Mouse (Mus musculus): Measurements from ENCODE around the gene Snx1. TPM values are rescaled to one million over a fixed set of nuclear protein-coding genes. Genes with fewer than 3 reads are reported as not detected.

Gene Snx1
- polyA plus RNA-seq, 1 experiment, result 98.1 TPM

DNA sequence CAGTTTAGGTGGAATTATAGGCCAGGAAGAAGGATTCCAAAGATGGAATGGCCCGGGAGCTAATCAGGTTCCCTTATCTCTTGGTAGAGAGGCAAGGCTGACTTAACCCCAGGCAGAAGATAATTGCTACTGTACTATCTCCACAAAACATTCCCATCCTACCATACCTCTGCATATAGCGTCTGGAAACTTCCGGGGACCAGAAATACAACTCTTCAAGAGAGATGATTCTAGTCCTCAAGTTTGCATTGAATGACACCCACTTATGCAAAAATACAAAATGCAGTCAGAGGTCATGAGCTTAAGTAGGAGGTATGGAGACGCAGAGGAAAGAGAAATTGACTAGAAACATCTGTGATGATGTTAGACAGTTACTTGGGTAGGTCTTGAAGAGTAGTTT is 1.5 kb upstream of the Snx1 start:
- Histone ChIP-seq H3K4me3 (ENCODE audit: control insufficient read depth, low read depth, low read length) (no peak overlapping the region), H3K27me3 (ENCODE audit: control insufficient read depth, insufficient read depth, low read length) (no peaks in the 10 kb centered on the region), H3K27ac (ENCODE audit: control insufficient read depth, insufficient read depth, low read depth, low read length) (no peak overlapping the region), H3K36me3 (ENCODE audit: control insufficient read depth, insufficient read depth, low read length) (no peaks in the 10 kb centered on the region), H3K4me1 (ENCODE audit: control insufficient read depth, insufficient read depth, low read length) (peaks cover 12% of the 10 kb centered on the region)
- no peak for TF ChIP-seq CTCF (IDR thresholded peaks at IDR 0.05; ENCODE audit: control insufficient read depth, insufficient read depth, insufficient replicate concordance, low read depth, low read length)
- TF ChIP-seq POLR2A (IDR thresholded peaks at IDR 0.05; ENCODE audit: control insufficient read depth, low read depth, low read length), result no peak

DNA sequence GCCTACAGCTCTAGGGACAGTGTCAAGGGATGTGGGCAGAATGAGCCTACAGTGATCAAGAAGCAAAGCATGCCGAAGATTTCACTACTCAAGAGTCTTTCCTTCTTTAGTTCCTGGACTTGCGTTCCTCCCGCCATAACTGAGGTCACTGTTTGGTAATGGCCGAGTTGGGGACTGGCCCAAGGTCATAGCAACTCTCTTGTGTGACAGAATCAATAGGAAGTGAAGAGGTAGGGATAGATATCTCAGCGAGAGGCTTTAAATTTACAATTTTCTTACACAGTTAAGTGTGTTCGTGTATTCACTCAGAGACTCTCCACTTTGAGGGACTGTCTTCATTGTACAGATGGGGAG is 783 bp upstream of the Snx1 start:
- no peak for TF ChIP-seq CTCF (IDR thresholded peaks at IDR 0.05; ENCODE audit: control insufficient read depth, insufficient read depth, insufficient replicate concordance, low read depth, low read length)
- no peak for TF ChIP-seq POLR2A (IDR thresholded peaks at IDR 0.05; ENCODE audit: control insufficient read depth, low read depth, low read length)
- H3K4me3 ChIP-seq (ENCODE audit: control insufficient read depth, low read depth, low read length), result peak overlapping the region; percentile 99
- peak overlapping the region; percentile 85 for H3K27ac ChIP-seq (ENCODE audit: control insufficient read depth, insufficient read depth, low read depth, low read length)
- H3K27me3 ChIP-seq (ENCODE audit: control insufficient read depth, insufficient read depth, low read length), result no peaks in the 10 kb centered on the region
- H3K4me1 ChIP-seq (ENCODE audit: control insufficient read depth, insufficient read depth, low read length), result peaks cover 12% of the 10 kb centered on the region
- H3K36me3 ChIP-seq (ENCODE audit: control insufficient read depth, insufficient read depth, low read length), result no peaks in the 10 kb centered on the region

GRCm38 (mm10) chr9:66125543-66126455 is 588 bp downstream of the Snx1 start:
- Histone ChIP-seq H3K4me3 (ENCODE audit: control insufficient read depth, low read depth, low read length) (peak overlapping the region; percentile 99), H3K36me3 (ENCODE audit: control insufficient read depth, insufficient read depth, low read length) (no peaks in the 10 kb centered on the region), H3K27me3 (ENCODE audit: control insufficient read depth, insufficient read depth, low read length) (no peaks in the 10 kb centered on the region), H3K4me1 (ENCODE audit: control insufficient read depth, insufficient read depth, low read length) (peaks cover 12% of the 10 kb centered on the region), H3K27ac (ENCODE audit: control insufficient read depth, insufficient read depth, low read depth, low read length) (peak overlapping the region; percentile 85)
- no peak for TF ChIP-seq POLR2A (IDR thresholded peaks at IDR 0.05; ENCODE audit: control insufficient read depth, low read depth, low read length)
- no peak for TF ChIP-seq CTCF (IDR thresholded peaks at IDR 0.05; ENCODE audit: control insufficient read depth, insufficient read depth, insufficient replicate concordance, low read depth, low read length)

DNA sequence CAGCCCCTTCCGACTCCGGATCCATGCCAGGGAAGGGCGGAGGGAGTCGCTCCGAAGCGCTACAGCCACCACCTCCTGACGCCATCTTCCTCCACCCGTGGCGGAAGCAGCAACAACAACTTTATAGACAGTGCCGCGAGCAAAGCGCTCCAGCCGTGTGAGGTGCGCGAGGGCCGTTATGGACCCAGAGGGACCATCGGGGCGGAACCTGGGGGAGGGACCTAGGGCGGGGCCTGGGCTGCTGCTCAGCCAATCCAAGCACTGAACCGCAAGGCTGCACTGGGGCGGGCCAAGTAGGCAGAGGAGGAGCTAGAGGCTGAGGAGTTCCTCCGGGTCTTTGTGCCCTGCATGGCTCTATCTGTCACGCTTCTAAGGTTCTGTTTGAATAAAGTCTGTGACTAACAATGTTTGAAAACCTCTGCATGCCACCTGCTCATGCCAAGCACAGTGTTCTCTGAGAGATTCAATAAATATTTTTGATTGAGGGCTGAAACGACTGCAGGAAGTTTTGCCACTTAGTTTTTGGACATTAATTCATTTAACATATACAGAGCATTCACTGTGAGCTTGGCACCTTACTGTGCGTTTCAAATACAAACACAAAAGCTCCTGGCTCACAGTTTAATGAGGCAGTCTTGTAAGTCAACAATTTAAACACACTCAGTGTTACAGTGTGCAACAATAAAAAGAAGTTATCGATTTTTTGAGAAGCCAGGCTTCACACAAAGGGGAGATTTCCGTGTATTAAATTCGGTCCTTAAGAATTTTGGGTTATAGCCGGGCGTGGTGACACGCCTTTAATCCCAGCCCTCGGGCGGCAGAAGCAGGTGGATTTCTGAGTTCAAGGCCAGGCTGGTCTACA is 1.5 kb downstream of the Snx1 start:
- TF ChIP-seq POLR2A (IDR thresholded peaks at IDR 0.05; ENCODE audit: control insufficient read depth, low read depth, low read length) (peak; percentile 97), CTCF (IDR thresholded peaks at IDR 0.05; ENCODE audit: control insufficient read depth, insufficient read depth, insufficient replicate concordance, low read depth, low read length) (no peak)
- H3K27me3 ChIP-seq (ENCODE audit: control insufficient read depth, insufficient read depth, low read length), result no peaks in the 10 kb centered on the region
- no peaks in the 10 kb centered on the region for H3K36me3 ChIP-seq (ENCODE audit: control insufficient read depth, insufficient read depth, low read length)
- peaks cover 12% of the 10 kb centered on the region for H3K4me1 ChIP-seq (ENCODE audit: control insufficient read depth, insufficient read depth, low read length)
- peak overlapping the region; percentile 99 for H3K4me3 ChIP-seq (ENCODE audit: control insufficient read depth, low read depth, low read length)
- H3K27ac ChIP-seq (ENCODE audit: control insufficient read depth, insufficient read depth, low read depth, low read length), result peak overlapping the region; percentile 93

- peak overlapping the region; percentile 99 for H3K4me3 ChIP-seq (ENCODE audit: control insufficient read depth, low read depth, low read length)
- no peaks in the 10 kb centered on the region for H3K36me3 ChIP-seq (ENCODE audit: control insufficient read depth, insufficient read depth, low read length)
- no peaks in the 10 kb centered on the region for H3K27me3 ChIP-seq (ENCODE audit: control insufficient read depth, insufficient read depth, low read length)
- H3K27ac ChIP-seq (ENCODE audit: control insufficient read depth, insufficient read depth, low read depth, low read length), result peak overlapping the region; percentile 93
- TF ChIP-seq POLR2A (IDR thresholded peaks at IDR 0.05; ENCODE audit: control insufficient read depth, low read depth, low read length) (no peak), CTCF (IDR thresholded peaks at IDR 0.05; ENCODE audit: control insufficient read depth, insufficient read depth, insufficient replicate concordance, low read depth, low read length) (no peak)
- H3K4me1 ChIP-seq (ENCODE audit: control insufficient read depth, insufficient read depth, low read length), result peaks cover 12% of the 10 kb centered on the region
Measured at GRCm38 (mm10) chr9:66124111-66124531, 2.3 kb downstream of the Snx1 start.

GRCm38 (mm10) chr9:66123648-66124047 is 2.7 kb downstream of the Snx1 start:
- Histone ChIP-seq H3K36me3 (ENCODE audit: control insufficient read depth, insufficient read depth, low read length) (no peaks in the 10 kb centered on the region), H3K27me3 (ENCODE audit: control insufficient read depth, insufficient read depth, low read length) (no peaks in the 10 kb centered on the region), H3K4me1 (ENCODE audit: control insufficient read depth, insufficient read depth, low read length) (peaks cover 12% of the 10 kb centered on the region), H3K27ac (ENCODE audit: control insufficient read depth, insufficient read depth, low read depth, low read length) (peak overlapping the region; percentile 93), H3K4me3 (ENCODE audit: control insufficient read depth, low read depth, low read length) (peak overlapping the region; percentile 99; the same call in 1 of the 2 replicates)
- TF ChIP-seq CTCF (IDR thresholded peaks at IDR 0.05; ENCODE audit: control insufficient read depth, insufficient read depth, insufficient replicate concordance, low read depth, low read length) (no peak), POLR2A (IDR thresholded peaks at IDR 0.05; ENCODE audit: control insufficient read depth, low read depth, low read length) (no peak)

DNA sequence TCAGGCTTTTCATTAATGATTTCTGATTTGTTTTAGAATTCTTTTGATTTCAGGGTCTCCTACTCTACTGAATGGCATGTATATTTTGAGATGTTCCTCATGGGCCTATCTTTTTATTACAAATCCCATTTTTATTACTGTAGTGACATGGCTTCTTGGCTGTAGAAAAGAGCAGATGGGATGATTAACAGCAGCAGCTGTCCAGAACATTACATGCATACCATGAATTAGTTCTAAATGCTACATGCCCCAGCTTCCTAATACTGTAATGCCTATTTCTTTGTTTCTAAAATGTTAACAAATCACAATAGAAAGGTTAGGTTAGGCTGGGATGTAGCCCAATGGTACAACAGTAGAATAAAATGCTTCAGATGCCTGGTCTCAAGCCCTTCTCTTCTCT is 5.0 kb downstream of the Snx1 start:
- Histone ChIP-seq H3K36me3 (ENCODE audit: control insufficient read depth, insufficient read depth, low read length) (no peaks in the 10 kb centered on the region; the same call in 1 of the 2 replicates), H3K4me1 (ENCODE audit: control insufficient read depth, insufficient read depth, low read length) (peaks cover 10% of the 10 kb centered on the region), H3K4me3 (ENCODE audit: control insufficient read depth, low read depth, low read length) (no peak overlapping the region), H3K27ac (ENCODE audit: control insufficient read depth, insufficient read depth, low read depth, low read length) (no peak overlapping the region), H3K27me3 (ENCODE audit: control insufficient read depth, insufficient read depth, low read length) (no peaks in the 10 kb centered on the region)
- no peak for TF ChIP-seq CTCF (IDR thresholded peaks at IDR 0.05; ENCODE audit: control insufficient read depth, insufficient read depth, insufficient replicate concordance, low read depth, low read length)
- no peak for TF ChIP-seq POLR2A (IDR thresholded peaks at IDR 0.05; ENCODE audit: control insufficient read depth, low read depth, low read length)

All from testis, adult 2 months (tissue).